Mouse (Mus musculus) left cerebral cortex, postnatal 14 days (tissue): ENCODE measurements around the gene Drosha. TPM values are rescaled to one million over a fixed set of nuclear protein-coding genes. Genes with fewer than 3 reads are reported as not detected.

Experiments
- DNase-seq, 2 experiments: peaks; one replicate each; pipeline ENCODE4 v3.0.0; 2021 to 2022; ENCODE audit warnings: low spot score in 2 of 2, mixed read lengths in 1 of 2
- intact Hi-C: fragments of 180-260 bp; cut with DNase I; formaldehyde crosslinking; loops from one replicate; pipeline ENCODE4 v1.15.1; 2025
- total RNA-seq, 2 experiments: library from RNA; stranded (reverse); gene quantifications; 2 replicates each; pipeline ENCODE4 v1.2.3; 2021

The Drosha gene
- total RNA-seq, 2 experiments from 2014 or later: 89.1 to 90.5 TPM

- intact Hi-C loops: no loop called here
Observed at GRCm38 (mm10) chr15:12823455-12824119, 1.0 kb upstream of the Drosha start.

GRCm38 (mm10) chr15:12824965-12825364 is 350 bp downstream of the Drosha start:
- DNase-seq: no peak
- intact Hi-C loops: no loop called here

More at GRCm38 (mm10) chr15:12823455-12824119, 1.0 kb upstream of the Drosha start:
- no peak for DNase-seq

- no peak for DNase-seq
- intact Hi-C loops: no loop called here
Observed at GRCm38 (mm10) chr15:12825408-12825807, 793 bp downstream of the Drosha start.

GRCm38 (mm10) chr15:12829878-12830277 is 5.3 kb downstream of the Drosha start:
- no peak for DNase-seq
- intact Hi-C loops: no loop called here

- intact Hi-C loops: no loop called here
- DNase-seq: no peak
Observed at GRCm38 (mm10) chr15:12832599-12832998, 8.0 kb downstream of the Drosha start.

- intact Hi-C loops: no loop called here
- no peak for DNase-seq
Observed at GRCm38 (mm10) chr15:12833385-12833784, 8.8 kb downstream of the Drosha start.

- DNase-seq: no peak
- intact Hi-C loops: no loop called here
Observed at GRCm38 (mm10) chr15:12834231-12834630, 9.6 kb downstream of the Drosha start.

GRCm38 (mm10) chr15:12840737-12841136 is 16.1 kb downstream of the Drosha start:
- intact Hi-C loops: no loop called here

GRCm38 (mm10) chr15:12842833-12843232 is 18.2 kb downstream of the Drosha start:
- DNase-seq: no peak
- intact Hi-C loops: no loop called here

More at GRCm38 (mm10) chr15:12840737-12841136, 16.1 kb downstream of the Drosha start:
- DNase-seq: no peak

- intact Hi-C loops: no loop called here
- no peak for DNase-seq
Observed at GRCm38 (mm10) chr15:12848196-12848975, 23.8 kb downstream of the Drosha start.

- peak in 1 of 2 experiments; percentile 37 for DNase-seq
- intact Hi-C loops: no loop called here
Observed at GRCm38 (mm10) chr15:12849373-12849772, 24.8 kb downstream of the Drosha start.

- DNase-seq: no peak
Observed at GRCm38 (mm10) chr15:12853471-12853870, 28.9 kb downstream of the Drosha start.

GRCm38 (mm10) chr15:12856780-12857179 is 32.2 kb downstream of the Drosha start:
- no peak for DNase-seq
- intact Hi-C loops: no loop called here

More at GRCm38 (mm10) chr15:12853471-12853870, 28.9 kb downstream of the Drosha start:
- intact Hi-C loops: no loop called here

GRCm38 (mm10) chr15:12857840-12858516 is 33.4 kb downstream of the Drosha start:
- intact Hi-C loops: no loop called here

GRCm38 (mm10) chr15:12858645-12859044 is 34.0 kb downstream of the Drosha start:
- DNase-seq: no peak
- intact Hi-C loops: no loop called here

More at GRCm38 (mm10) chr15:12857840-12858516, 33.4 kb downstream of the Drosha start:
- no peak for DNase-seq

- intact Hi-C loops: loop anchor here (10.0 kb wide), 1 partner anchor 1553 kb away; no protein-coding TSS in a partner anchor
- no peak for DNase-seq
Observed at GRCm38 (mm10) chr15:12862061-12862460, 37.4 kb downstream of the Drosha start.

- intact Hi-C loops: loop anchor here (10.0 kb wide), 1 partner anchor 1551 kb away; no protein-coding TSS in a partner anchor
- DNase-seq: no peak
Observed at GRCm38 (mm10) chr15:12863669-12864068, 39.1 kb downstream of the Drosha start.

- no peak for DNase-seq
- intact Hi-C loops: loop anchor here (10.0 kb wide), 1 partner anchor 1549 kb away; no protein-coding TSS in a partner anchor
Observed at GRCm38 (mm10) chr15:12865595-12866314, 41.1 kb downstream of the Drosha start.

- no peak for DNase-seq
Observed at GRCm38 (mm10) chr15:12867269-12867668, 42.7 kb downstream of the Drosha start.

More at GRCm38 (mm10) chr15:12867269-12867668, 42.7 kb downstream of the Drosha start:
- intact Hi-C loops: loop anchor here (10.0 kb wide), 1 partner anchor 1548 kb away; no protein-coding TSS in a partner anchor
